Mouse (Mus musculus) liver, postnatal 0 days (tissue): Measurements from ENCODE around the gene Atp2c2. TPM values are rescaled to one million over a fixed set of nuclear protein-coding genes. Genes with fewer than 3 reads are reported as not detected.

Experiments
- ATAC-seq: fragments of 200-750 bp; cut with Nextera tagmentation; 2 replicates; pipeline ENCODE4 v1.8.0; 2017; ENCODE audit warnings: mild to moderate bottlenecking, moderate library complexity
- DNase-seq: peaks from one replicate; pipeline ENCODE4 v3.0.0-alpha.2; 2016
- H3K27ac ChIP-seq: fragments of 300-500 bp; sonication (generic); 2 replicates; pipeline ENCODE4 v1.5.1; 2014; ENCODE audit warnings: antibody characterized with exemption, moderate library complexity, mild to moderate bottlenecking, low read depth
- H3K27me3 ChIP-seq: fragments of 300-500 bp; sonication (generic); 2 replicates; pipeline ENCODE4 v1.6.1; 2014; ENCODE audit warnings: low read length, control low read depth, mixed read lengths; ENCODE audit not compliant: insufficient read depth
- H3K36me3 ChIP-seq: fragments of 300-500 bp; sonication (generic); replicated peaks from 2 replicates; pipeline ENCODE4 v1.6.1; 2014; ENCODE audit warnings: mild to moderate bottlenecking, control low read depth, low read length, moderate library complexity, mixed read lengths; ENCODE audit not compliant: insufficient read depth
- H3K4me1 ChIP-seq: fragments of 300-500 bp; sonication (generic); 2 replicates; pipeline ENCODE4 v1.6.1; 2014; ENCODE audit warnings: antibody characterized with exemption, mild to moderate bottlenecking, control low read depth; ENCODE audit not compliant: insufficient read depth
- H3K4me2 ChIP-seq: fragments of 300-500 bp; sonication (generic); 2 replicates; pipeline ENCODE4 v1.6.1; 2014; ENCODE audit warnings: low read depth, mild to moderate bottlenecking, low read length, moderate library complexity, mixed read lengths
- H3K4me3 ChIP-seq: fragments of 300-500 bp; sonication (generic); 2 replicates; pipeline ENCODE4 v1.5.1; 2014; ENCODE audit warnings: low read depth, low read length
- H3K9ac ChIP-seq: fragments of 300-500 bp; sonication (generic); replicated peaks from 2 replicates; pipeline ENCODE4 v1.6.1; 2014; ENCODE audit warnings: mild to moderate bottlenecking, moderate library complexity
- H3K9me3 ChIP-seq: fragments of 300-500 bp; sonication (generic); 2 replicates; pipeline ENCODE4 v1.6.1; 2016; ENCODE audit warnings: mild to moderate bottlenecking, control low read depth, low read length, mixed read lengths
- CTCF ChIP-seq: sonication (generic); IDR thresholded peaks from 2 replicates; pipeline ENCODE4 v1.5.1; 2016; ENCODE audit warnings: antibody characterized with exemption, low read depth
- EP300 ChIP-seq: IDR thresholded peaks from 2 replicates; pipeline ENCODE4 v1.6.1; 2016; ENCODE audit warnings: antibody characterized with exemption, low read depth, mild to moderate bottlenecking
- WGBS: fragments of 180-500 bp; shearing (Covaris S2); extraction: QIAGEN DNeasy Blood & Tissue Kit; methylation state at CpG from one replicate; pipeline ENCODE4 v1.1.7; 2014; ENCODE audit not compliant: insufficient replicate concordance; 5-methylcytosine and 5-hydroxymethylcytosine counted together
- polyA plus RNA-seq: library from polyadenylated mRNA; unstranded; fragments of >200 nt; fragmentation: Nextera tagmentation; extraction: Ambion mirVana; gene quantifications from 2 replicates; pipeline ENCODE4 v1.2.1, GENCODE M21; 2015

The Atp2c2 gene
- polyA plus RNA-seq, 1 experiment from 2014 or later: 0.05 TPM

DNA sequence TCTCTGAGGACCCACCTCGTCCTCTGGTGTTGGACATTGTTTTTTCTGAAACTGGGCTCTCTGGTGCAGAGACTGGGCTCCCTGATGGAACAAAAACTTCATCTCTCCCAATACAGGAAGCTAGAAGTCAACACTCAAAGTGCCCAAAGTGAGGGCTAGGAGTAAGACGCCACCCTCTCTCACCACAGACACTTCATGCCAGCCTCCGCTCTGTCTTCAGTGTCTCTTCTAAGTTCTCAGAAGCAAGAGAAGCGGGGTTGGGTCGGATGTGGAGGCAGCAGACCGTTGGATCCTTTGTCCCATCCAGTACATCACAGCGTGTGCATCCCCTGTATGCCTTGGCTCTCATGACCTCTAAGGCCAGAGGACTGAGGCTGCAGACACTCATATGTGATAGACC, 89.8 kb downstream of the Atp2c2 start:
- no peak overlapping the region for H3K27ac ChIP-seq
- ATAC-seq: no peak

DNA sequence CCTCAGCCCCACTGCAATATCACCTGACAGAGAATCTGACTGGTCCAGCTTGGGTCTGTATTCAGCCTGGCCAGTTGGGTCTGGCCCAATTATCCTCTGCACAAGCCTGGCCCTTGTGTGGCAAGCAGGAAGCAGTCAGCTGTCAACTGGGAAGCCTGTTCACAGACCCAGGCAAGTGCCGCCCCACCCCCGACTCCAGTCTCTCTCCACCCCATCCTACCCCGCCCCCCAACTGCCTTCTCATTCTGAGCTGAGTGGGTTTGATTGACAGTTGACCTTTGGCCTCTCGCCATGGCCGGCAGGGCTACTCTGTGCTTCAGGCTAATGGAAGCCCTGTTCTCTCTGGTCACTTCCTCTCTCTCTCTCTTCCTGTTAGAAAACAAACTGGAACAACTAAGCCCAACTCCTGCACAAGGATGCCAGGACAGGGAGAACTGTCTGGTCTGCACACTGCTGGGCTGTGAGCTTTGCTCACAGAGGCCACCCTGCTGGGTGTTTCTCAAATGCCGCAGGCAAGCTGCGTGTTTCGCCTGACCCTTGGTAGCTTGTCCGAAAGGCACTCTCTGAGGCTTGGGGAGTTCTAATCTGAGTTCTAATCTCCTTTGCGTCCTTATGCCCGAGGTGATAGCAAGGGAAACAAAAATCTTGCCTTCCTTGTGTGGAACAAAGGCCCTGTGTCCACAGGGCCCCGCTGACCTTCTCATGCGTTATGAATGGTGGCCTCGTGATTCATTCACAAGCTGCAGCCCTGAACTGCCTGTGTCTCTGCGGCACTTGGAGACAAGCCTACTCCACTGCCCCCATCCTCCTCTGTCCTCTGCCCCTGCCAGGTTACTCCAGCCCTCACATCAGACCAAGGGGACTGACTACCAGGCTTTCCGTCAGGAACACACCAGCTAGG, 92.2 kb downstream of the Atp2c2 start:
- Histone ChIP-seq H3K27me3 (no peaks in the 10 kb centered on the region), H3K4me1 (peaks cover 14% of the 10 kb centered on the region), H3K9me3 (no peaks in the 10 kb centered on the region), H3K36me3 (no peaks in the 10 kb centered on the region), H3K4me2 (no peak overlapping the region), H3K9ac (no peak overlapping the region), H3K27ac (peak overlapping the region; percentile 67), H3K4me3 (no peak overlapping the region)
- ATAC-seq (peak; percentile 81), DNase-seq (peak; percentile 77)
- TF ChIP-seq CTCF (no peak), EP300 (no peak)
- WGBS: 38% methylated on average over 16 of the region's 16 CpGs

More for the DNA sequence above, 89.8 kb downstream of the Atp2c2 start:
- Histone ChIP-seq H3K9ac (no peak overlapping the region), H3K9me3 (no peaks in the 10 kb centered on the region), H3K4me3 (no peak overlapping the region), H3K36me3 (no peaks in the 10 kb centered on the region), H3K4me2 (no peak overlapping the region), H3K27me3 (no peaks in the 10 kb centered on the region), H3K4me1 (peaks cover 14% of the 10 kb centered on the region)
- 82% methylated on average over 7 of the region's 7 CpGs for WGBS
- TF ChIP-seq EP300: no peak
- DNase-seq: no peak

- WGBS: 57% methylated on average over 7 of the region's 7 CpGs
- ATAC-seq (peak; percentile 13; the same call in 1 of the 2 replicates), DNase-seq (no peak)
- TF ChIP-seq EP300 (no peak), CTCF (no peak)
- H3K4me2 ChIP-seq: no peak overlapping the region
- no peaks in the 10 kb centered on the region for H3K9me3 ChIP-seq
- no peaks in the 10 kb centered on the region for H3K36me3 ChIP-seq
- no peak overlapping the region for H3K9ac ChIP-seq
- no peaks in the 10 kb centered on the region for H3K27me3 ChIP-seq
- no peak overlapping the region for H3K4me3 ChIP-seq
- peaks cover 23% of the 10 kb centered on the region for H3K4me1 ChIP-seq
- H3K27ac ChIP-seq: no peak overlapping the region
Observed at GRCm38 (mm10) chr8:119794689-119795088, 94.9 kb downstream of the Atp2c2 start.

GRCm38 (mm10) chr8:119795651-119796050, 95.8 kb downstream of the Atp2c2 start:
- Histone ChIP-seq H3K9me3 (no peaks in the 10 kb centered on the region), H3K36me3 (no peaks in the 10 kb centered on the region), H3K4me2 (no peak overlapping the region), H3K4me1 (peaks cover 23% of the 10 kb centered on the region), H3K27ac (no peak overlapping the region), H3K27me3 (no peaks in the 10 kb centered on the region), H3K4me3 (no peak overlapping the region), H3K9ac (no peak overlapping the region)
- DNase-seq: no peak
- WGBS: 64% methylated on average over 3 of the region's 3 CpGs
- TF ChIP-seq CTCF (no peak), EP300 (no peak)
- ATAC-seq: no peak

DNA sequence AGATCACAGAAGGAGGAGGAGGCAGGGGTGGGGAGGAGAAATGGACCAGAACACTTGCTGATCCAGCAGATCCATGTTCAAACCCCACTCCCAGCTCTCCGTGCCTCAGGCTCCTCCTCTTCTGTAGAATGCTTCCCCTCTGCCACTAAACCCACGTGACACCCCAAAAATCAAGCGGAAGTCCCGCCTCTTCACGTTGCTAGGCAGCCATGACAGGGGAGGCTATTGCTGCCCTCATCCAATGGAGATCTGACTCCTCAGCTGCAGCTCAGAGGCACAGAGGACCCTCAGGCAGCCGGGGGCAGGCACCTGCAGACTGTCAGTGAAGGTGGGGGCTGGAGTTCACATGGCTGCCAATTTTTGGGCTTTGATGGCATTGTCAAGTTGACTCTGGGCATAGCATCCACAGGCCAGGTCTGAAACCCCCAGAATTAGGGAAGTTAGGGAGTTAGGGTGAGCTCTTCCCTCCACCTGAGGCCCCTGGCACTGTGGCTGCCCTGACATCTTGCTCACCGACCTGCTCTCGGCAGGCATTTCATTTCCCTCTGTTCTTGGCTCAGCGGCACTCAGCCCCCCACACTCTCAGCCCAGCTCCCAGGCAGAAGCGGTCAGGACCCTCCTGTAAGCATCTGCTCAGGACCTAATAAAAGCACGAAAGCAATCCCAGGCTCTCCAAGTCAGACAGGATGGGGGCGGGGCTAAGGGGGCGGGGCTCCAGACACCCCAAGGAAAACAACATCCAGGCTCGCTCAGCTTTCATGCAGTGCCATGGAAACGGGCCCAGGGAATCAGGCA, 98.6 kb downstream of the Atp2c2 start:
- no peak overlapping the region for H3K9ac ChIP-seq
- peaks cover 9% of the 10 kb centered on the region for H3K4me1 ChIP-seq
- no peaks in the 10 kb centered on the region for H3K27me3 ChIP-seq
- peak overlapping the region; percentile 13; the same call in 1 of the 2 replicates for H3K4me3 ChIP-seq
- peak overlapping the region; percentile 56 for H3K4me2 ChIP-seq
- H3K9me3 ChIP-seq: no peaks in the 10 kb centered on the region
- 0 out of 2 replicates have a peak overlapping the region, but pooled peaks have one; percentile 22 for H3K27ac ChIP-seq
- TF ChIP-seq EP300 (no peak), CTCF (no peak)
- peak; percentile 48 for ATAC-seq
- no peaks in the 10 kb centered on the region for H3K36me3 ChIP-seq
- 10% methylated on average over 15 of the region's 15 CpGs for WGBS
- DNase-seq: peak; percentile 69

DNA sequence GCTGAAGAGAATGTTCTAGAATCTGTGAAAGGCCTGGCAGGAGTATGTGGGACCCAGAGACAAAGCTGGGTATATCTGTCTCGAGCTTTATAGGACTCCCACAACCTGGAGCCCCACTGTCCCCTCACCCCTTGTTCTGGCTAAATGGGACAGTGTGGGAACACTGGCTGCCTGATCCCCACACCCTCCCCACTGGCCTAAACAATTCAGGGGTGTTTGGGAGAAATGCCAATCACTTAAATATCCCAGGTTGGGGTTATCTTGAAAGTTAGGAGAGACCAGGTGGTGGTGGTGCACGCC, 99.1 kb downstream of the Atp2c2 start:
- no peak overlapping the region for H3K9ac ChIP-seq
- WGBS: 63% methylated on average over 2 of the region's 2 CpGs
- H3K9me3 ChIP-seq: no peaks in the 10 kb centered on the region
- H3K27me3 ChIP-seq: no peaks in the 10 kb centered on the region
- H3K27ac ChIP-seq: 0 out of 2 replicates have a peak overlapping the region, but pooled peaks have one; percentile 22
- ATAC-seq (no peak), DNase-seq (no peak)
- no peak overlapping the region for H3K4me3 ChIP-seq
- H3K36me3 ChIP-seq: no peaks in the 10 kb centered on the region
- peak overlapping the region; percentile 56 for H3K4me2 ChIP-seq
- H3K4me1 ChIP-seq: peaks cover 9% of the 10 kb centered on the region
- TF ChIP-seq CTCF (no peak), EP300 (no peak)
